Mouse (Mus musculus) limb, embryonic 11.5 days (tissue): ENCODE measurements around the gene Cdk6. TPM values are rescaled to one million over a fixed set of nuclear protein-coding genes. Genes with fewer than 3 reads are reported as not detected.

Experiments used
- ATAC-seq: fragments of 200-750 bp; cut with Nextera tagmentation; 2 replicates; pipeline ENCODE4 v1.8.0; 2017; ENCODE audit warnings: low read depth; ENCODE audit not compliant: insufficient number of reproducible peaks, low FRiP score, low TSS enrichment
- DNase-seq: peaks from one replicate; pipeline ENCODE4 v3.0.0-alpha.2; 2015; ENCODE audit warnings: low spot score
- H3K27ac ChIP-seq: fragments of 300-500 bp; sonication (generic); replicated peaks from 2 replicates; pipeline ENCODE4 v1.5.1; 2014; ENCODE audit warnings: low read depth, mild to moderate bottlenecking, low read length
- H3K27me3 ChIP-seq: fragments of 300-500 bp; sonication (generic); 2 replicates; pipeline ENCODE4 v1.6.1; 2014; ENCODE audit warnings: mild to moderate bottlenecking, low read length, mixed read lengths; ENCODE audit not compliant: control insufficient read depth, insufficient read depth
- H3K36me3 ChIP-seq: fragments of 300-500 bp; sonication (generic); 2 replicates; pipeline ENCODE4 v1.6.1; 2014; ENCODE audit warnings: mild to moderate bottlenecking, low read length, moderate library complexity, mixed read lengths; ENCODE audit not compliant: control insufficient read depth, insufficient read depth
- H3K4me1 ChIP-seq: fragments of 300-500 bp; sonication (generic); 2 replicates; pipeline ENCODE4 v1.6.1; 2014; ENCODE audit warnings: low read length, mixed read lengths; ENCODE audit not compliant: control insufficient read depth, insufficient read depth
- H3K4me2 ChIP-seq: fragments of 300-500 bp; sonication (generic); 2 replicates; pipeline ENCODE4 v1.6.1; 2014; ENCODE audit warnings: low read depth, mild to moderate bottlenecking, moderate library complexity; ENCODE audit not compliant: severe bottlenecking
- H3K4me3 ChIP-seq: fragments of 300-500 bp; sonication (generic); 2 replicates; pipeline ENCODE4 v1.5.1; 2014; ENCODE audit warnings: low read depth, low read length
- H3K9ac ChIP-seq: fragments of 300-500 bp; sonication (generic); 2 replicates; pipeline ENCODE4 v1.6.1; 2014; ENCODE audit warnings: mild to moderate bottlenecking, low read length
- H3K9me3 ChIP-seq: fragments of 300-500 bp; sonication (generic); 2 replicates; pipeline ENCODE4 v1.6.1; 2016; ENCODE audit warnings: low read length; ENCODE audit not compliant: control insufficient read depth
- WGBS: fragments of 180-500 bp; shearing (Covaris S2); extraction: QIAGEN DNeasy Blood & Tissue Kit; methylation state at CpG from one replicate; pipeline ENCODE4 v1.1.7; 2014; 5-methylcytosine and 5-hydroxymethylcytosine counted together
- polyA plus RNA-seq: library from polyadenylated mRNA; unstranded; fragments of >200 nt; fragmentation: Nextera tagmentation; extraction: Ambion mirVana; gene quantifications from 2 replicates; pipeline ENCODE4 v1.2.1, GENCODE M21; 2014

Gene Cdk6
- polyA plus RNA-seq: 31.3 and 32.1 TPM in 2 replicates

DNA sequence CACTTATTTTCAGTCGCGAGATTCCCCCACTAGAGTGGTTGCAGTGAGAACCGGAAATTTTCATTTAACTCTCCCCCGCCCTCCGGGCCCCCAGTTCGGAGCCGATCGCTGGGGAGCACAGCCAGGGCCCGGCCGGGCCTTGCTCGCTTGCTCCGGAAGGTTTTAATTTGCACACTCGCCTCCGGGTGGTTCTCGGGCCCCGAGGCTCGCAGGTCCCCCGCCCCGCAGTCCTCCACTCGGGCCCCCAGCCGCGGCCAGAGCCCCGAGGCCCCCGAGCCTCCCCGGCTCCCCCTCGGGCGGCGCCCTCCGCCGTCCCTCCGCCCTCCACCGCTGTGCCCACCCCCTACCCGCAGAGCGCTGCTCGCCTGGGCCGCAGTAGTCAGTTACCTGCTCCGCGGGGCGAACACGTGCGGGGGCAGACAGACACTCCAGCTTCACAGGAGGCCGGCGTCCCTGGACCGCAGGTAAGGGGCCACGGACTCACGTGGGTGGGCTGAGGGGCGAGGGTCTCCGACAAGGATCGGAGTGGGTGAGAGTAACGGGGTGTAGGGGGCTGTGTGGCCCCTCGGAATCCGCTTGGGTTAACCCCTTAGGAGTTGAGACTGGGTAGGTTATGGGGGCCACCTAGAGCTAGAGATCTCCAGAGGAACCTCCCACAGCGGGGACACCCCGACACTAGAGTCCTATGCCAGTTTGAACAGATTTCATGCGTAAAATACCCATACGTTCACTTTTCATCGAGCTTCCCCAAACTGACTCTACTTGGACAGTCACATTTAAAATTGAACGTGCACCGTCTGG is at the start of gene Cdk6:
Gene Cdk6 (plus strand): TSS at position 375 of the 801 bp plus-strand sequence.
- Histone ChIP-seq H3K4me1 (no peaks in the 10 kb centered on the region), H3K27ac (peak within 1 kb of the TSS; percentile 76), H3K4me2 (peak within 1 kb of the TSS; percentile 97), H3K36me3 (no peaks in the 10 kb centered on the region; the same call in 1 of the 2 replicates), H3K9ac (peak within 1 kb of the TSS; percentile 76), H3K27me3 (no peaks in the 10 kb centered on the region), H3K4me3 (peak within 1 kb of the TSS; percentile 68), H3K9me3 (no peaks in the 10 kb centered on the region)
- DNase-seq (peak; percentile 71), ATAC-seq (peak; percentile 42)
- under 1% methylated on average over 56 of the region's 59 CpGs for WGBS

DNA sequence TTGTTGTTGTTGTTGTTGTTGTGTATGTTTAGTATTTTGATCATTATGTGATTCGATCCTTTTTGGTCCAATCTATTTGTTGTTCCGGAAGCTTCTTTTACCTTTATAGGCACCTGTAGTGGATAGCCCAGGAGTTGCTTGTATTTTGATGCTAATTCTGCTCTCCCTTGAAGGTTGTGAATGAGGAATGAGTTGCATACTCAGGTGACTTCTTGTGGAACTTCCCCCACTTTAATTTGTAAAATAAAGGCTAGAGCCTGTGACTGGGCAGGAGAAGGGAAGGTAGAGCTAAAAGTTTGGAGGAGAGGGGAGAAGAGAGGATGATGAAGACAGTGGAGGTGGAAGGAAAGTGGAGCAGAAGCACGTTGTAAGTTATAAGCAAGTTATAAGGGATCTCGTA is 47.6 kb upstream of the Cdk6 start:
- H3K4me1 ChIP-seq: no peaks in the 10 kb centered on the region
- no peak overlapping the region for H3K9ac ChIP-seq
- no peak overlapping the region for H3K27ac ChIP-seq
- no peaks in the 10 kb centered on the region for H3K36me3 ChIP-seq
- H3K27me3 ChIP-seq: no peaks in the 10 kb centered on the region
- 84% methylated on average over 4 of the region's 4 CpGs for WGBS
- ATAC-seq (no peak), DNase-seq (no peak)
- no peaks in the 10 kb centered on the region for H3K9me3 ChIP-seq
- H3K4me2 ChIP-seq: no peak overlapping the region
- no peak overlapping the region for H3K4me3 ChIP-seq

DNA sequence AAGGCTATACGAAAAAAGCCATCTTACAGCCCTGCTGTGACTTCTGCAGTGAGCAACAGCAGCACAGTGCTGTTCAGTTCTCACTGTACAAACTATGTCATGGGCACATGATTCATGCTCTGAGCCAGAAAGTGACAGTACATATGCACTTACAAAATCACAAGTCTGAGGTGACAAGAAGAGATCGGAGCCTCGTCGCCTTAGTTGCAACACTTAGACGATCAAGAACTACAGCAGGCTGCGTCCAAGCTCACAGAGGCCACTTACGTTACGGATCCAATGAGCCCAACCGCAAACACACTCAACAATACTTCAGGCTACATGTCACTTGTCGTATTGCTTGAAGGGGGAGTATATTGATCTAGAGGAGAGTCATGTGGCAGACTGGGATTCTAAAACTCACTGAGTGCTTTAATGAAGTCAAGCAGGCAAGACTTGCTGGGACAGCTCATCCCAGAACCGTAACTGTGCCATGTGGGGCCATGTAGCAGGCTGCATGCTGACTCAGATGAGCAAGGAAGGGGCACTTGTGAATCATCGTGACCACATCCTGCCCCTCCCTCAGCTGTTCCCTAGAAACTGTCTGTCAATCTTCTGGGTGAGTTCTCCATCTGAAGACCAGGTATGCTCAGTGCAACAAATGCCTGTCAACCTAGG is 40.4 kb upstream of the Cdk6 start:
- Histone ChIP-seq H3K9ac (no peak overlapping the region), H3K9me3 (no peaks in the 10 kb centered on the region), H3K4me2 (no peak overlapping the region), H3K27me3 (no peaks in the 10 kb centered on the region), H3K4me1 (no peaks in the 10 kb centered on the region), H3K27ac (no peak overlapping the region), H3K36me3 (no peaks in the 10 kb centered on the region), H3K4me3 (no peak overlapping the region)
- 86% methylated on average over 12 of the region's 12 CpGs for WGBS
- ATAC-seq (no peak), DNase-seq (no peak)

DNA sequence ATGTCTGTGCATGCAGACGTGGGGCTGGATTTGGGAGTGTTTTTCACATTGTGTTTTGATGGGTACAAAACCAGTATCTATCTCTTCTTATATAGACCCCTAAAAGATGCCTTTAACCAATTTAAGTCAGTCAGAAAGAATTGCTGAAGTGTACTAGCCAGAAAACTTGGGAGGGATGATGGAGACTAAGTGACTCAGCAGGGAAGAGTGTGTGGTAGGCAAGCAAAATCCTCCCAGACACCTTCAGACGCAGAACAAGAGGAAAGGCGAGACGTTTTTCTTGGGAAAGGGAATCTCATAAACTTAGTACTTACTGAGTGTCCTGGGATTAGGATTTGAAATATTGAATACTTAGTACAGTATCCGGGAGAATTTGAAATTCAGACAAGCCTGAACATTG is 39.8 kb upstream of the Cdk6 start:
- Histone ChIP-seq H3K27ac (no peak overlapping the region), H3K4me3 (no peak overlapping the region), H3K9me3 (no peaks in the 10 kb centered on the region), H3K36me3 (no peaks in the 10 kb centered on the region), H3K27me3 (no peaks in the 10 kb centered on the region), H3K9ac (no peak overlapping the region), H3K4me1 (no peaks in the 10 kb centered on the region), H3K4me2 (no peak overlapping the region)
- DNase-seq (no peak), ATAC-seq (no peak)
- WGBS: 61% methylated on average over 5 of the region's 5 CpGs

DNA sequence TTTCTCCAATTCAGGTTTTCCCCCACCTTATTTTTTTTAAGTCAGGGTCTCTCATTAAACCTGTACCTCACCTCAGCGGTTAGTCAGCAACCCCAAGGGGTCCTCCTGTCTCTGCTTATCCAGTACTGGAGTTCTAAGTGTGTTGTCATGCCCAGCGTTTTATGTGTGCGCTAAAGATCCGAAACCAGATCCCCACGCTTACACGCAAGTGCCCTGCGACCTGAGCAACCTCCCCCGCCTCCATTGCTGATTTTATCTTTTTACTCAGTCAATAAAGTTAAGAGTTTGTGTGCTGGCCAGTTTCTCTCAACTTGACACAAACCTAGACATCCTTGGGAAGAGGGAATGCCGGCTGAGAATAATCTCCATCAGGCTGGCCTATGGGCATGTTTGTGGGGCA is 37.4 kb upstream of the Cdk6 start:
- Histone ChIP-seq H3K36me3 (no peaks in the 10 kb centered on the region), H3K4me2 (no peak overlapping the region), H3K9ac (no peak overlapping the region), H3K9me3 (no peaks in the 10 kb centered on the region), H3K4me3 (no peak overlapping the region), H3K4me1 (no peaks in the 10 kb centered on the region), H3K27me3 (no peaks in the 10 kb centered on the region), H3K27ac (no peak overlapping the region)
- DNase-seq: no peak
- WGBS: 91% methylated on average over 9 of the region's 9 CpGs
- ATAC-seq: no peak

DNA sequence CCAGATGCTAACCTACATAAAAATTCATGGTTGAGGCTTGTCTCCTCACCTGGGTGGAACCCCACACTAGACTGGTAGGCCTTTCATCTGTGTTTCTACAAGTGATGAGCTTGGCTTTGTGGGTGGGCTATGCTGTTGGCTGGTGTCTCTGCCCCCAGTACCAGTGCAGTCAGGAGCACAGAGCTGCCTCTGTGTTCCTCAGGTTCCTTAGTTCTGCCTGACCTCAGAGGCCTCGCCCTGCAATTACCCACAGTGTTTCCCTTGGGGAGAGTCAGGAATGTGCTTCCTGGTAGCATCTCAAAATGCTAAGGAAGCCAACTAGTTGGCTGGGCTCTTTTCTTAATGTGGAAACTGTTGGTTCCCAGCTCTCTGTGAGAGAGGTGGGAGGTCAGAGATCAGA is 35.1 kb upstream of the Cdk6 start:
- H3K4me3 ChIP-seq: no peak overlapping the region
- H3K4me2 ChIP-seq: no peak overlapping the region
- no peaks in the 10 kb centered on the region for H3K27me3 ChIP-seq
- WGBS: 78% methylated on average over 1 of the region's 1 CpGs
- no peaks in the 10 kb centered on the region for H3K4me1 ChIP-seq
- H3K9me3 ChIP-seq: no peaks in the 10 kb centered on the region
- no peak overlapping the region for H3K9ac ChIP-seq
- DNase-seq: no peak
- no peak for ATAC-seq
- no peak overlapping the region for H3K27ac ChIP-seq
- H3K36me3 ChIP-seq: no peaks in the 10 kb centered on the region

DNA sequence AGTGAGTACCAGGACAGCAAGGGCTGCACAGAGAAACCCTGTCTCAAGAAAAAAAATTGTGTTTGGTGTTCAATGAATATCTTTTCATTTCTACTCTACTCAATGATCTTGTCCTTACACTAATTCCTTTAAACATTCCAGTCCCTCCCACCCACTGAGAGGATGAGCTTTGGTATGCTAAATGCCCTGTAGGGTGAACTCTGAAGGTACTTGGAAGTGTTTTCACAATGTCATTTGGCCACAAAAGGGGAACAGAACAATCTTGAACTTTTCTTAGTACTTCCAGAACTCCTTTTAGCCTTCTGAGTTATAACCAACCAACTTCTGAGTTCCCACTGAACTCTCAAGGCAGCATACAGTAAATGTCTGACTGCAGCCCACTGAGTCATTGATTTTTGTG is 32.2 kb upstream of the Cdk6 start:
- no peaks in the 10 kb centered on the region for H3K4me1 ChIP-seq
- no peak overlapping the region for H3K4me2 ChIP-seq
- H3K27me3 ChIP-seq: no peaks in the 10 kb centered on the region
- H3K27ac ChIP-seq: no peak overlapping the region
- ATAC-seq: no peak
- no peak overlapping the region for H3K9ac ChIP-seq
- H3K4me3 ChIP-seq: no peak overlapping the region
- H3K9me3 ChIP-seq: no peaks in the 10 kb centered on the region
- no peak for DNase-seq
- H3K36me3 ChIP-seq: no peaks in the 10 kb centered on the region

DNA sequence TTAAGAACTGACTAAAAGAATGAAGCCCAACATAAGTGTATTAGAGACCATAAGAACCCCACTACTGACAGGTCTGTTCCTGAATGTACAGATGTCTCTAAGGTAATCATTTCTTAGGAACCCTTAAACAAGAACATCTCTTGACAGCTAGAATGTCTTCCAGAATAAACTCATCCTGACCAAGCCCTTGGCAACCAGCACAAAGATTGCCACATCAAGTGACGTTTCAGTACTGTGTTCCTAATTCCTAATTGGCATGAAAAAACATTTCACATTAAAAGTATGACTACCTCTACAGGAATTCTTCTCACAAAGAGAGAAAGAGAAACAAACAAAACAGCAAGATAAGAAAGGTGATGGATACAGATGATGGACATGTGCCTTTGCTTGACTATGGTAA is 31.7 kb upstream of the Cdk6 start:
- H3K4me3 ChIP-seq: no peak overlapping the region
- no peaks in the 10 kb centered on the region for H3K9me3 ChIP-seq
- DNase-seq: no peak
- no peaks in the 10 kb centered on the region for H3K4me1 ChIP-seq
- no peaks in the 10 kb centered on the region for H3K36me3 ChIP-seq
- ATAC-seq: no peak
- WGBS: 88% methylated on average over 1 of the region's 1 CpGs
- H3K27me3 ChIP-seq: no peaks in the 10 kb centered on the region
- H3K4me2 ChIP-seq: no peak overlapping the region
- no peak overlapping the region for H3K27ac ChIP-seq
- H3K9ac ChIP-seq: no peak overlapping the region
